Mouse (Mus musculus): ENCODE results near the gene Vmn1r215. TPM values are rescaled to one million over a fixed set of nuclear protein-coding genes. Genes with fewer than 3 reads are reported as not detected.

Gene Vmn1r215
- polyA plus RNA-seq, 1 experiment from 2014 or later: not detected

Other genes with a start within 250 kb of the Vmn1r215 start
- gene Vmn1r210, start 236.7 kb upstream of the Vmn1r215 start, polyA plus RNA-seq (2014; fragmentation: Nextera tagmentation; extraction: Ambion mirVana): not detected in 2 replicates
- gene Vmn1r211, start 210.5 kb upstream of the Vmn1r215 start, polyA plus RNA-seq (2014; fragmentation: Nextera tagmentation; extraction: Ambion mirVana): not detected in 2 replicates
- not detected in 2 replicates for gene Vmn1r212, start 183.8 kb upstream of the Vmn1r215 start, polyA plus RNA-seq (2014; fragmentation: Nextera tagmentation; extraction: Ambion mirVana)
- gene Vmn1r213, start 60.4 kb upstream of the Vmn1r215 start, polyA plus RNA-seq (2014; fragmentation: Nextera tagmentation; extraction: Ambion mirVana): not detected in 2 replicates
- gene Vmn1r214, start 37.6 kb upstream of the Vmn1r215 start, polyA plus RNA-seq (2014; fragmentation: Nextera tagmentation; extraction: Ambion mirVana): not detected in 2 replicates
- gene Vmn1r217, start 50.2 kb downstream of the Vmn1r215 start, polyA plus RNA-seq (2014; fragmentation: Nextera tagmentation; extraction: Ambion mirVana): not detected in 2 replicates
- gene Vmn1r218, start 65.1 kb downstream of the Vmn1r215 start, polyA plus RNA-seq (2014; fragmentation: Nextera tagmentation; extraction: Ambion mirVana): not detected in 2 replicates
- gene Vmn1r219, start 91.3 kb downstream of the Vmn1r215 start, polyA plus RNA-seq (2014; fragmentation: Nextera tagmentation; extraction: Ambion mirVana): not detected in 2 replicates
- not detected in 2 replicates for gene Vmn1r220, start 120.0 kb downstream of the Vmn1r215 start, polyA plus RNA-seq (2014; fragmentation: Nextera tagmentation; extraction: Ambion mirVana)
- gene Vmn1r221, start 146.1 kb downstream of the Vmn1r215 start, polyA plus RNA-seq (2014; fragmentation: Nextera tagmentation; extraction: Ambion mirVana): not detected in 2 replicates
- gene Vmn1r222, start 167.9 kb downstream of the Vmn1r215 start, polyA plus RNA-seq (2014; fragmentation: Nextera tagmentation; extraction: Ambion mirVana): not detected in 2 replicates
- gene Vmn1r223, start 179.1 kb downstream of the Vmn1r215 start, polyA plus RNA-seq (2014; fragmentation: Nextera tagmentation; extraction: Ambion mirVana): not detected in 2 replicates

All from forebrain, embryonic 14.5 days (tissue).